Mouse (Mus musculus) urinary bladder, postnatal 10 days (tissue): ENCODE results near the gene Otof.

Source experiments
- DNase-seq: peaks from one replicate; pipeline ENCODE4 v3.0.0; 2022; ENCODE audit warnings: low spot score

Gene Otof

GRCm38 (mm10) chr5:30341601-30342365 is 119.9 kb downstream of the Otof start:
- DNase-seq = no peak

- DNase-seq = no peak
These were observed 120.9 kb downstream of the Otof start for GRCm38 (mm10) chr5:30340815-30341214.
